Mouse (Mus musculus) myocyte (in vitro differentiated cells): ENCODE results near the gene Ranbp17.

Source experiments
- MAX ChIP-seq: IDR thresholded peaks from one replicate; pipeline ENCODE4 v1.6.1; 2011; ENCODE audit warnings: low read depth, mild to moderate bottlenecking, control low read depth
- MYOG ChIP-seq, 3 experiments: IDR thresholded peaks; one replicate each; pipeline ENCODE4 v1.6.1; 2011; ENCODE audit warnings: control low read depth in 2 of 3, low read depth in 2 of 3, mild to moderate bottlenecking in 2 of 3; ENCODE audit not compliant: insufficient read length in 2 of 3, control insufficient read depth in 1 of 3, insufficient read depth in 1 of 3
- POLR2A ChIP-seq: IDR thresholded peaks from one replicate; pipeline ENCODE4 v1.6.1; 2011; ENCODE audit warnings: low read depth, mild to moderate bottlenecking, control low read depth, moderate library complexity; ENCODE audit not compliant: insufficient read length
- POLR2AphosphoS2 ChIP-seq: IDR thresholded peaks from one replicate; pipeline ENCODE4 v1.6.1; 2011; ENCODE audit warnings: low read depth, control low read depth; ENCODE audit not compliant: insufficient read length

DNA sequence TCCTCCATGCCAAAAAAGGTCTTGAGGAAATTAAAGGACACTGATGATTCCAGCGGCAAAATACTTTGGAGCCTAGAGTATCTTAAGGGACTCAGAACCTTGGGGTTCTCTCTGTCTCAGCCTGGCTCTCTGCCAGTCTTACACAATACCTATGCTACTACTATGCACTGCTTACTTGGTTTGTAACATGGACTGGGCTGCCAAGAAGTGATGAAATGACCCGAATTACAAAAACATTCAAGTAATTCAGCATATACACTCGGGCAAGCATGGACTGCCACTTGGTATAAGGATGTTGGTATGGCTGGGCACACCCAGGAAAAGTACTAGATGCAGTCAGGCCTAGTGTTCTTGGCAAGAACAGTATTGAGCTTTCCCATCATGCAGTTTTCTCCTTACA is 114.8 kb downstream of the Ranbp17 start:
- TF ChIP-seq POLR2A (no peak), MAX (no peak), POLR2AphosphoS2 (no peak), MYOG (IDR thresholded peaks at IDR 0.05; ENCODE audit: control insufficient read depth in 1 of 3, insufficient read depth in 1 of 3, insufficient read length in 2 of 3, low read depth in 2 of 3) (no peak)
